Mouse (Mus musculus) right cerebral cortex, postnatal 10 days (tissue): Measurements from ENCODE around the gene Pyroxd2.

Experiments
- DNase-seq, 2 experiments: peaks; one replicate each; pipeline ENCODE4 v3.0.0; 2021; ENCODE audit warnings: low spot score in 2 of 2

Gene Pyroxd2

GRCm38 (mm10) chr19:42745084-42745868, 7.3 kb downstream of the Pyroxd2 start:
- DNase-seq: no peak

- DNase-seq: peak; percentile 78 to 84
These were observed 8.4 kb downstream of the Pyroxd2 start for GRCm38 (mm10) chr19:42744162-42744586.

- DNase-seq: no peak
These were observed 9.3 kb downstream of the Pyroxd2 start for GRCm38 (mm10) chr19:42743261-42743660.

- peak; percentile 57 to 72 for DNase-seq
These were observed 10.7 kb downstream of the Pyroxd2 start for GRCm38 (mm10) chr19:42741884-42742283.

DNA sequence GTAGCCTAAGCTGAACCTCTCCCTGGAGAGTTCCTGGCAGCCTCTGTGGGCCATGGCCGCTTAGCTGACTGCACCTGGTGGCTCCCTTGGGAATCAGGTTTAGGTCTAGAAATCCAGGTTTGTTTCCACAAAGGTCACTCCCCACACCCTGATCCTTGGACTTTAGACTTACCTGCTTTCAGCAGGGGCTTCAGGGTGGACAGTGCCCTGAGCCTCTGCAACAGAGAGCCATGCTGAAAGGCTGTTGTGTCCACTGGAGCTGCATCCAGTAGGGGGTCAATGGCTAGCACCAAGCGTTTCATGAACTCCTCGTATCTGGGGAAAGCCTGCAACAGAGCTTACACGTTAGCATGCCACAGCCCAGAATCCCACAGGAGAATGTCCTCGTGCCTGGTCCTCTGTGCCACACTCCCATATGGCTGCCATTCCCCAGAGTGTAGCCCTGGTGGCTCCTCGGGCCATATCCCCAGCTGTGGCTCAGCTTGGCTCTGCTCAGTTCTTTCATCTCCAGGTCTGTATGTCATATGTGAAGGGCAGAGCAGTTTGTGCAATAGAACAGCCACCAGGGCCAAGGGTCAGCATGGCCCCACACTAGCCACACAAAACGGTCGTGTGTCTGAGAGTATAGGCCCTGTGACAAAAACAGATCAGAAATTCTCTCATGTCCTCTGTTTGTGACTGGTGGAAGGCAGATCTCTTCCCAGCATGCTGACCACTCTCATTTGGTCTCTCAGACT, 12.2 kb downstream of the Pyroxd2 start:
- no peak for DNase-seq

GRCm38 (mm10) chr19:42739734-42740133, 12.8 kb downstream of the Pyroxd2 start:
- no peak for DNase-seq

DNA sequence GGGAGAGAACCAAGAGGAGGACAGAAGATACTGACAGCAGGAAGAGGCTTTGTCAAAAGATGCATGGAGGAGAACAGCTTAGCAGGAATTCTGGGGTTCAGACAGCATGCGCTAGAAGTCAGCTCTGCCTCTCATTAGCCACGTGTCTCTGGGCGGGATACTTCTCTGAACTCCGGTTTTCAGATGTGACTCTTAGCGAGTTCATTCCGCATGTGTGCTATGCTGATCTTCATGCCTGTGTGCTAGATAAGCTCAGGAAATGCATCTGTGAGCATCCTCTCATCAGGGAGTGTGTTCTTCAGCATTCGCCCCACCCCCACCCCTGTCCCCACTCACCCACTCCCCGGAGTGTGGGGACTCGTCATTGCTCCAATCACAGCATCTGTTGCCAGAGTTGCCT, 14.8 kb downstream of the Pyroxd2 start:
- DNase-seq: no peak

GRCm38 (mm10) chr19:42734982-42735381, 17.6 kb downstream of the Pyroxd2 start:
- no peak for DNase-seq

DNA sequence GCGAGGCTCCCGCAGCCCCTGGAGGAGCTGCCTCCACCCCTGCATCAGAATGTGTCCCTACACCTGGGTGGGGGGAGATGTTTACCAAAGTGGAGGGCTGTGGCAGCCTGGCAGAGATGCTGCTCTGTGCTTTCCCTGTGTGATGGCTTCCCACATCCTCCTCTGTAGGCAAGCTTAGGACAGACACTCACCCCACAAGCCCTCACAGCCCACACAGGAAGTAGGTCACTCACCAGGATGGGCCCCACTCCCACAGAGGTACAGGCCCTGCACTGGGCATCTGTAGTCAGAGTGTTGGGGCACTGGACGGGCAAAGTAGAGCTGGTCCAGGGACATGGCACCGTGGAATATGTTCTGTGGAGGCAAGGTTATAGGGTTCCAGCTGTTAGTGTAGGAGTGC, 25.2 kb downstream of the Pyroxd2 start:
- DNase-seq: no peak

- no peak for DNase-seq
These were observed 25.8 kb downstream of the Pyroxd2 start for GRCm38 (mm10) chr19:42726766-42727165.

- DNase-seq: no peak
These were observed 26.6 kb downstream of the Pyroxd2 start for GRCm38 (mm10) chr19:42725973-42726350.

GRCm38 (mm10) chr19:42725056-42725972, 27.3 kb downstream of the Pyroxd2 start:
- DNase-seq: no peak

- DNase-seq: no peak
These were observed 29.3 kb downstream of the Pyroxd2 start for GRCm38 (mm10) chr19:42723302-42723701.

- DNase-seq: no peak
These were observed 30.1 kb downstream of the Pyroxd2 start for GRCm38 (mm10) chr19:42722500-42722899.

DNA sequence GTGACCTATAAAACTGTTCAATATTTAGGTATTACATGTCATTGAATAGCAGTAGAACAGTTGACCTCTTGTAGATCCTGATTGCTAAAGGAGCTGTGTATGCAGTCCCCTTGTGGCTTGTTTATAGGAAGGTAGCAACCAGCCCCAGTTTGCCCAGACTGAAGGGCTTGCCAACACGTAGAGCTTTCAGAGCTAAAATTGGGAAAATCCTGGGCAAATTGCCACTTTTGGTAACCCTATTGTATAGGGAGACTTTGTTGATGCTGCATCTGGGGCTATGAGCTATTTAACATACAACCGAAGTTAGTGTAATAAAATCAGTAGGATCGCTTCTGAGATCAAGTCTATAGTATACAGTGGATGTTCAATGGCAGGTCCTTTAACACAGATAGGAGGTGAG, 34.5 kb downstream of the Pyroxd2 start:
- no peak for DNase-seq

- no peak for DNase-seq
These were observed 34.9 kb downstream of the Pyroxd2 start for GRCm38 (mm10) chr19:42717668-42718067.

DNA sequence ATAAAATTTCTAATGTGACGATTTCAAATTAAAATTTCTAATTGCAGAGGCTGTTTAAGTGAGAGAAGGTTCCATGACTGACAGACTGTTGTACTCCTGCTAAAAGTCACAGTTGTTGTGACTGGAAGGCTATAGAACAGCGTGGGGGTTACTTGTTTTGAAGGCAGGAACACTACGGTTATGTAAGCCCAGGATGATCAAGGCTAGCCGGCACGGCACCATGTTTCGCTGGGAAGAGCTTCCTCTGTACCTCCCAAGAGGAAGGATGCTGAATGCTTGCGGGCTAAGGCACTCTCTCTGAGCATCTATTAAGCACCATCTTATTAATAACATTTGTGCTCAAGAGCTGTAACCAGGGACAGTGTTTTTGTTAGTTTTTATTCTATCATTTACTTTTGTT, 36.1 kb downstream of the Pyroxd2 start:
- no peak for DNase-seq

GRCm38 (mm10) chr19:42713770-42714169, 38.8 kb downstream of the Pyroxd2 start:
- no peak for DNase-seq

DNA sequence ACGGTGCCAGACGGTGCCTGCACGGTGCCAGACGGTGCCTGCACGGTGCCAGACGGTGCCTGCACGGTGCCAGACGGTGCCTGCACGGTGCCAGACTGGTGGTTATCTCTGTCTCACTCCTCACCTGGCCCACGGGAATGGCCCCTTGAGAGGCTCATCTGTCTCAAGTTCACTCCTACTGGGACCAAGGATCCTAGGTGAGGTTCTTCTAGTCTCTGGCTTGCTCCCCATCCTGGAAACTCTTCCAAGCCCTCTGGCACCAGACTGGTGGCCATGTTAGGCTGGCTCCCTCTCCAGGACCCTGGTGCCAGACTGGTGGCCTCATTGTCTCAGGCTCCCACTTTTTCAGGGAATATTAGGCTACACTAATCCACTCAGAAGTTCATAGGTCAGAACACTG, 53.1 kb downstream of the Pyroxd2 start:
- no peak for DNase-seq

- DNase-seq: no peak
These were observed 54.0 kb downstream of the Pyroxd2 start for GRCm38 (mm10) chr19:42698576-42698975.

- DNase-seq: no peak
These were observed 55.2 kb downstream of the Pyroxd2 start for GRCm38 (mm10) chr19:42697336-42697735.

- no peak for DNase-seq
These were observed 62.3 kb downstream of the Pyroxd2 start for GRCm38 (mm10) chr19:42690256-42690655.
